Mouse (Mus musculus) cerebellum, postnatal 25 days (tissue): ENCODE results near the gene Cmas.

ENCODE experiments used
- DNase-seq, 2 experiments: peaks; one replicate each; pipeline ENCODE4 v3.0.0; 2021; ENCODE audit warnings: mixed read lengths in 2 of 2

The Cmas gene

DNA sequence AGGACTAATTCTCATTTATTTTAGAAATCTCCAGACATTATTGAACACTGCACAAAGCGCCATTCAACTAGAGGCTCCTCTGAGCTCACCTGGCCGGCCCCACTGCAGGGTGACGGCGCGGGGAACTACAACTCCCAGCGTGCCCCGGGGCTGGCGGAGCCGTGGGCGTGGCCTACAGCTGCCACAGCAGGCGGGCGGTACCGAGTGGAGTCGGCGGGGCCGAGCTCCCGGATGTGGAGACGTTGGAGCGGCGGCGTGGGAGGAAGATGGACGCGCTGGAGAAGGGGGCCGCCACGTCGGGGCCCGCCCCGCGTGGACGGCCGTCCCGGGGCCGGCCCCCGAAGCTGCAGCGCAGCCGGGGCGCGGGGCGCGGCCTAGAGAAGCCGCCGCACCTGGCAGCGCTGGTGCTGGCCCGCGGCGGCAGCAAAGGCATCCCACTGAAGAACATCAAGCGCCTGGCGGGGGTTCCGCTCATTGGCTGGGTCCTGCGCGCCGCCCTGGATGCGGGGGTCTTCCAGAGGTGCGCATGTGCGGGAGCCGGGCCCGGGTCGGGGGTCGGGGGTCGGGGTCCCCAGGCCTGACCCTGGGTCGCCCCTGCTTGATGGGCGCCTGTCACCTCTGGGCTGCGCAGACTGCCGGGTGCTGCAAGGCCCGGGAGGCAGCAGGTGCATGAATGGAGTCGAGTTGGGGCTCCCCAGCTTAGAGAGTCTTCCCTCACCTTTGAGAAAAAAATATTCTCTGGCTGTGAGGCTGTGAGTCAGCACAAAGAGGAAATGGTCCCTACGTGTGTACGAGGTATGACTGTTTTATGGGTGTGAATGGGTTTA is at the start of gene Cmas:
Cmas (plus strand) TSS at position 180 of the 827 bp plus-strand sequence.
- peak; percentile 90 to 96 for DNase-seq

DNA sequence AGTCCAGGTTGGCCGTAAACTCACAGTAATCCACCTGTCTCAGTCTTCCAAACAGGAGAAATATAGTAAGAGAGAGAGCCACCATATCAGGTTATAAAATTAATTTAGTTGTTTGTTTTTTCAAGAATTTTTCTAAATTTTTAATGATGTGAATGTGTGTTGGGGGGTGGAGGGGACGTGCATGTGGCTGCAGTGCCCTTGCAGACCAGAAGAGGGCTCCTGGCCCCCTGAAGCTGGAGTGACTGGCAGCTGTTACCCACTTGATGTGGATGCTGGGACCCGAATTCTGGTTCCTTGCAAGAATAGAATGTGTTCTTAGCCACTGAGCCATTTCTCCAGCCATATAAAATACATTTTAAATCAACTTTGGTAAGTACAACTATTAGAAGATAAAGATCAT is 49.8 kb upstream of the Cmas start:
- DNase-seq: no peak

DNA sequence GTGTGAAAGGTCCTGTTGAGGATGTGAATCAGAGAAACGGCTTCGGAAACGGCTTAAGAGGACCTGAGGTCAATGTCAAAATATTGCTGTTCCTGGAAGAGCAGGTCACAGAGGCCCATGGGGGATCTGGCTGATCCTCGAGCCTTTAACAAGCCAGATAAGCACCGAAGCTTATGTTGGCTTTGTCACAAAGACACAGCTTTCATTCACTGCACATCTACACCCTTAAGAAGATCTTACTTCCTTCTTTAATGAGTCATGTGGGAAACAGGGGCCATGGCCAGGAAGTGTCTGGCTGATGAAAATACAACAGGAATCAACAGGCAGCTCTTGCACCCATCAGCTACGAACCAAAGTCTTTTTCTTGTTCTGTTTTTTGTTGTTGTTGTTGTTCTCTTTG is 48.1 kb upstream of the Cmas start:
- no peak for DNase-seq

DNA sequence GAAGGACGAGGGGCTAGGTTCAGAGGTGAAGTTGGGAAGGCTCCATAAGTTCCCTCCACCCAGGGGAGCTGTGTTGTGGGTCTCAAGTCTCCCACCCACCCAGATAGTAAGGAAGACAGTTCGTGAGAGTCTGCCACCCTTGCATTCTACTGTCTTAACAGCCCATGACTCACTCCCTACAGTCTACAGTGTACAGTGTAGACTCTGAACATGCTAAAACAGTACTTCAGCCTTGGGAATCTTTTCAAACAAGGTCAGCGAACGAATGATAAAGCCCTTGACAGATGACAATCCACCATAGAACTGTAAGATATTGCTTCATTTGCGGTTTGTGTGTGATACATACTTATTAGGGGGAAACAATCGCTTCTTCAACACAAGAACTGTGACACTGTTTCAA is 45.8 kb upstream of the Cmas start:
- no peak for DNase-seq

DNA sequence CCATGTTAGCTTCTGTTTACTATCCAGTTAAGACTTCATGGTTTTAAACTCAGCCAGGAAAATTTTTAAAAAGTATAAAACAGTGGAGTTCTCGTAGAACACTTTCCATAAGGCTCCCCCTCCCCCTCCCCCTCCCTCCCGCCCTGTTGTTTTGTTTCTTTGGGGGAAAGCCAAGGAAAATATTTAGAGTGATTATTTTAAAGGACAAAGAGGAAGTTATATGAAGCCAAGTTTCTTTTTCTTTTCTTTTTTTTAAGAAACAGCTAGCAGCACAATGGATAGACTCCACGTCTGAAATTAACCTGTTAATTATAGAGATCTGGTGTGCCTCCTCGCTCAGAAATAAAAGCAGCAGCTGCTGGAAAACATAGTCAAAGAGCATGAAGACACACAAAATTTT is 45.4 kb upstream of the Cmas start:
- no peak for DNase-seq

DNA sequence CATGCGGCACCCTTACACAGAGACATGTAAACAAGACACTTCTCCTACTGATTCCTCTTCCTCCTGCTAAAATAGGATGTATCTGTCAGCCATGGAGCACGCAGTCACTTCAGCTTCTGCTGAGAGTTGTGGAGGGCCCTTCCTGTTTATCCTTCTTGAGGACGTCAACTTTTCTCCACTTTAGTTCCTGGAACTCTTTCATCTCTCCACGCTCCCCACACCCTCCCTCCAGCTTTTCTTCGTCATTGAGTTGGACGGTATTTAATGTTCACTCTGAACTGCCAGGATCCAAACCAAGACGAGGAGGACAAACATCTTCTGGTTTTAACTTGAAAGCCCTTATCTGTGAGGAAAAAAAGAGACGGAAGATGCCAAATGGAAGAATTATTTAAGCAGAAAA is 41.5 kb upstream of the Cmas start:
- no peak for DNase-seq

DNA sequence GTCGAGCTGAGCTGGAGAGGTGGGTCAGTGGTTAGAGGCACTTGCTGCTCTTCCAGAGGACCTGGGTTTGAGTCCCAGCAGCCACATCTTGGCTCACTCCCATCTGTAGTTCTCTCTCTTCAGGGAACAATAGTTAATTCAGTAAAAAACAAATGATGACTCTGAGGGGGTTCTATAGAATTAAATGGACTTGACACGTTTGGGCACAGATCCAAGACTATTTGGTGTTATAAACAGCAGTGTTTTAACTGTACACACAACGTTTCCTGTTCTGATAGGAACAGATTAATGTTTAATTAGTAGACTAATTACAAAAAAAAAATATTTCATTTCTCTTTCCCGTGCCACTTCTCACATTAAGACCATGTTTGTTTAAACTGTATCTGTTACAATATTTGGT is 39.3 kb upstream of the Cmas start:
- no peak for DNase-seq

DNA sequence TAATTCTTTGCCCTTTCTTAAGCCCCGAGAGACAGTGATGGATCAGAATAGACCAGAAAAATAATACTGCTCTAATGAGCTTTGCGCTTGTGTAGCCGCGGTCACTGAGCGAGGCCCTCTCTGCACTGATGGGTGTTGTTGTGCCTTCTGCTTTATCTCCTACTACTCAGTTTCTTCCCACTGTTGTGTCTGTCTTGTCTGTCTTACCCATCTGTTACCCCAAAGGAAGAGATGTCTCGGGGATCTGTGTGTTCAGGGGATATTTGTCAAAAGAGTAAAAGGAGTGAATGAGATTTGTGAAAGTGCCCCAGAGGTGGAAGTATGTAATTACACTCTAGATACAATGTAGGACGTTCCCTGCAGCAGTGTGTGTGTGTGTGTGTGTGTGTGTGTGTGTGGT is 38.3 kb upstream of the Cmas start:
- DNase-seq: no peak

DNA sequence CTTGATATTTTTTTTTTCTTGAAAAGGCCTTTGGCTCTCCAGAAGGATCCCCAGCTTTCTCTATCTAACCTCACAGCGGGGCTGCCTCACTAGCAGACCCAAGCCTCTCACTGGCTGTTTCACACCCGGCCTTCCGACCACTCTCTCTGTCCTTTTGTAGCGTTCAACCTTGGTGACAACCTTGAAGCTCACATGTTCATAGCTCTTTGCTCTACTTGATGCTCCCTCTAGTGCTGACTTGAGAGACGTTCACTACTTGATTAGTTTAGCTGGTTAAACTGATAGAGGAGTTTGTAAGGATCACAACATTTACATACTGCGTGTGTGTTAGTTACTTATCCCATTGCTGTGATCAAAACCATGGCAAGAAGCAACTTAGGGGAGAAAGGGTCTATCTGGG is 35.8 kb upstream of the Cmas start:
- DNase-seq: no peak

DNA sequence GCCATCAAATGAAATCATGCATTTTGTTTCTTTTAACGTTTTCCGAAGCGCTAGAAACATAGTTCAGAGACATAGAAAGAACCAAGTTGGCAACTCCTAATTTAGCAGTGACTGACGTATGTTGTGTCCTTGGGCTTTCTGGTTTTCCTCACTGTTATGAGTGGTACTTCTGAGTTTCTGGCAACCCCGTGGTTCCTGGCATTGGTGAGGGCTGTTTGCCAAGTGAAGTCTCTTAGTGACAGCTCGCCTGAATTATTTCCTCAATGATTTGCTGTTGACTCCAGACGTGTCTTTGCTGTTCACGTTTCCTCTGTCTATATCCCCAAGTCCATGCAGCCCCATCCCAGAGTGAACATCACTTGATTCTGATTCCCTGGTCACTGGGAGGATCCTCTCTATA is 34.8 kb upstream of the Cmas start:
- DNase-seq: no peak

DNA sequence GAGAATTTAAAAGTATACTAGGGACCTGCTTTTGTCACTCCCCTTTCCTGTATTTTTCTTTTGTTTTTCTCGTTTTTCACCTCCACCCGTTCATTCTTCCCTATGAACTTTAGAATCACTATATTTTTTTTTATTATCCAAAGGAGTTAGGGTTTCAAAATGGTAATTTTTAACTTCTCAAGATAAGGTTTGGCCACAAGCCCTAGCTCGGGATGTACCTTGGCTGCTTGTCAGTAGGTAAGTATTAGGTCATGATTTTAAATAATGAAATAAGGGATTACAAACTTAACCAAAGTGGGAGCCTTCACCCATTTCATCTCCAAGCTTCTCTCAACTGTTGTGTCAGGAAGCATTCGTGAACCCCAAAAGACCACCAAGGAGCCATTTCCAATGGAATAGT is 30.5 kb upstream of the Cmas start:
- no peak for DNase-seq

DNA sequence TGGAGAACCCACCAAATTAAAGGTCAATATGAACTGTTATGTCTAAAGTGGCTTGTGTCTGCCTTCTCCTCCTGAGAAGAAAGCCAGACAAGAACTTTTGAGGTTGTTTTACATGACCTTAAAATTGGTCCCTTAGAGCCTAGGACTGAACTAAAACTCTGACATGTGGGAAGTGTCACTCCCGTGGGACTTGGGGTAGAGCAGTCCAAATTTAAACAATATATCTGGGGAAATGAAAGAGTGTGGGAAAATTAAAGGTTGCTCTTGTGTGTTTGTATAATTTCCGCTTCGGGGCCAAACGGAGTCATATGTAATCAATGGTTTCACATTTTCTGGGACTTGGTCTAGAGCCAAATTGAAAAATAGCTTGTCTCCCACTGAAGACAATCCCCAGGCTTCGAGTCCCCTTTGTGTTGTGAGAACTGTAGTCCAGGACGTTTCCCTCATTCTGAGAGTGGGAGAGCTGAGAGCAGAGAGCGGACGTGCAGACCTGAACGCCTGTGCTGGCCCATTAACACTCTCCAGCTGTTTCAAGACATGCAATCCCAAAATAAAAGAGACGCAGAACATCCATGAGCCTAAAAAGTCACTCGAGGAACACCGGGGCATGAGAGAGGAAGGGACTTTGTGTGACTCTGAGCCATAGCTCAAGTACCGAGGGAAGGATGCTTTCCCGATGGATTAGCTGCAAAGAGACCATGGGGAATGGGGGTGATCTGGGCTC is 23.8 kb upstream of the Cmas start:
- DNase-seq: no peak

DNA sequence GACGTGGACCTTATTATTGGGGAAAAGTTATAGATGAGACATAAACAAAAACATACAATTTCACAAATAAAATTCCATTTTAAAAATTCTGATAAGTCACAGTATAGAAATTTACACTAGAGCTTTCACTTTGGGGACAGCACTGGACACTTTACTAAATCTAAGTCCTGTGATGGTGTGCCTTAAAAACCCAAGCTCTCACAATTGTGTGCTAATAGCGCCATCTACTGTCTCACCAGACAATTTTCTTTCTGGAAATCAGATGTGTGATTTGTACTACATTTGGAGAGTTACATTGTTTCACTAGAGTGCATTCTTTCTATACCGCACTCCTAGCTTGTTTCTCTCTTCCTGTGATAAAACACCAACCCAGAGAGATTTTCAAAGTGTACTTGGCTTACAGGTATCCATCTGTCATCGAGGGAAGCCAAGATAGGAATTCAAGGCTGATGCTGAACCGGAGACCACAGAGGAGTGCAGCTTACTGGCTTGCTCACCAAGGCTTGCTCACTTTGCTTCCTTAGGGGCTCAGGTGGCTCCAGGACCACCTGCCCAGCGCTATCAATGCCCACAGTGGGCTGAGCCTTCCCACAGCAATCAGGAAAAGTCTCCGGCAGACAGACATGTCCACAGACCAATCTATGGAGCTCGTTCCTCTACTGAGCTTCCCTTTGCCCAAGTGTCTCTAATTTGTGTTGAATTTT is 21.0 kb upstream of the Cmas start:
- DNase-seq: peak in 1 of 2 experiments; percentile 49

DNA sequence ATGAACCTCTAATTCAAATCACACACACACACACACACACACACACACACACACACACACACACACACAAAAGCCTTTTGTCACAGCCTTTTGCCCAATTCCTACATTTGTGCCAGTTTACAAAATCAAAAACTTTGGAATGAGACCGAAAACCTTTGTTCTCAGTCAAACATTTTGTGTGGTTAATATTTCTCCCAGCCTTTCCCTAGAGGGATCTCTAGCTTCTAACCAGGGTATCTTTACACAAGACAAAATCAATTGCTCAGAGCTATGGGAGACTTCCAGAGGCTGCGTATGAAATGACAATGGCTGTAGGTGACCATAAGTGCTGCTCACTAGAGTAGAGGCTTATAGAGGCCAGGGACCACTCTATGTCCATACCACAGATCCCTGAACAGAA is 18.3 kb upstream of the Cmas start:
- no peak for DNase-seq

DNA sequence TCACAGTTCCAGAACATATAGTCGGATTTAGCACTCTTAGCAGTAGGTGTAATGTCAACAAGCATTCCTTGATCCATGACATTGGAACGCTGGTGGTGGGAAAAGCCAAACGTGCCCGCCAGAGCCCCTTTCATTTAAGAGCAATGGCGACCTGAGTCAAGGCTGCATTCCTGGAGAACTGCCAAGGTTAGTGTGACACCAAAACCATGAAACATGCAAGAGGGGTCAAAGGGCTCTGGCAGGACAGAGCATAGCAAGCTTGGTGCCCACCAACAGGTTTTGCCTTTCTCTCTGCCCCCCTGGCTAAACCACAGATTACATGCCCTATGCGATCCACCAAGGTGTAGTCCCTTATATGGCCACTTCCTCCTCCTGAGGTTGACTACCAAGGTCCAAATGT is 17.8 kb upstream of the Cmas start:
- DNase-seq: no peak

DNA sequence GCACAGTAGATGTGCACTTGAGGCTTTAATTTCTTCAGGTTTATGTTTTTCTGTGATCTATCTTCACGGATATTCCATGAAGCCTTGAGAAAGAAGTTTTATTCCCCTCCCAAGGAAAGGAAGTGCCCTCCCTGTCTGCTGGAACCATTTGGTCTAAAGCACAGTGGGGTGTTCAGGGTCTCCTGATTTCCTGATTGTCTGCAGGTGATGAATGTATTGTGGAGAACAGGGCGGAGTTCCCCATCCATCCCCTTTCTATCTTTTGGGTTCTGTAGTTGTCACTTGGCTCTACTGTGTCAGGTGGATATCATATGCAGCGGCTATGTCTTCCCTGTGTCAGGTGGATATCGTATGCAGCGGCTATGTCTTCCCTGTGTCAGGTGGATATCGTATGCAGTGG is 14.7 kb upstream of the Cmas start:
- no peak for DNase-seq

DNA sequence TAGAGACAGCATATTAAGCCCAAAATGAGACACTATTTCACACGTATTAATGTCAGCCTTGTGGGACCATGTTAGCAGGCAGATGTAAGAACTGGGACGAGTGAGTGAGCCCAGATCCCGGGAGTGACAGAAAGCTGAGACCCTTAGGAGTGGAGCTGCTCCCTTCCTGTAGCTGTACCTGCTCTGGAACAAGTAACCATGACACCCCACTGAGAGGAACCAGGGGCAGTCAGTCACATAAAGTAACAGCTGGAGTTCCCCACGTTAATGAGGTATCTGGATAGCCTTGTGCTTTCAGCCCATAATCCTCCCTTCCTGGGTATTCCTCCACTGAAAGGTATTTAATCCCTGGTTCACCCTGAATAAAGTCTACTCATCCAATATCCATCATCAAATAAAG is 13.3 kb upstream of the Cmas start:
- no peak for DNase-seq

DNA sequence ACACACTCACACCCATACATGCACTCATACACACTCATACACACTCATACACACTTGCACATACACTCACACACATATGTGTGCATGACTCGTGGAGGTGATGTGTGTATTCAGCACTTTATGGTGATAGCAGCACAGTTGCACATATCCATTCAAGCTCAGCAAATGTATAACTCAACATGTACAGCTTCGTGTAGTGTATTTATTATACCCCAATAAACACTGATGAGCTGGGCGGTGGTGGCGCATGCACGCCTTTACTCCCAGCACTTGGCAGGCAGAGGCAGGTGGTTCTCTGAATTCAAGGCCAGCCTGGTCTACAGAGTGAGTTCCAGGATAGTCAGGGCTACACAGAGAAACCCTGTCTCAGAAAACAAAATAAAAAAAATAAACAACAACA is 11.0 kb upstream of the Cmas start:
- DNase-seq: no peak

DNA sequence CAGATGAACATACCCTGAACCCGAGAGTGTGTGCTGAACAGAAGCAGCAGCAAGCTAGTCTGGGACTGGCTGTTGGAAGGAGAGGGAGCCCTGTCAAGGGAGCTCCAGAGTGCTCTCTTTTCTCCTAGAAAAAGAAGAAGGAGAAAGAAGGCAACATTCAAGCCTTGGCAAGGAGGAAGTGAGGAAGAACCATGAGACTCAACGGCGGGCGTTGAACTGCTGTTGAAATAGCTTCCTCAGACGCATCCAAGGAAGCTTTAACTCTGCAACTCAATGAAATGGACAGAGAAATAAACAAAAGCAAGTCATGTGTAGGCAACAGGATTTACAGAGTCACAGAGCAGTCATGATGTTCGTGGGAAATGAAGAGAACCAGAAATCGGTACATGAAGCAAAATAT is 9.7 kb upstream of the Cmas start:
- DNase-seq: no peak

DNA sequence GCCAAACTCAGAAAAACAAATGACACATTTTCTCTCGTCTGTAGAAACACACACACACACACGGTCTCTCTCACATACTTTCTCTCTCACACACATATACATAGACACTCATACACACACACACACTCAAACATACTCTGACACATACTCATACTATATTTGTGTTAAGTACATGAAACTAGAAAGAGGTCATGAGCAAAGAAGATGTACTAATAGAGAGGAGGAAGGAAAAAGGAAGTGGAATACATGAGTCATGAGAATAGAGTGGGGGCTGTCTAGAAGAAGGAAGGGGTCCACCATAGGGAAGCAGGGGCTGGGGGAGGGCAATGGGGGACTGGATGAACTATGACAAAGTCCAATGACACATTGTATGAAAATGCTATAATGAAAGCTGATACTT is 9.3 kb upstream of the Cmas start:
- DNase-seq: no peak

DNA sequence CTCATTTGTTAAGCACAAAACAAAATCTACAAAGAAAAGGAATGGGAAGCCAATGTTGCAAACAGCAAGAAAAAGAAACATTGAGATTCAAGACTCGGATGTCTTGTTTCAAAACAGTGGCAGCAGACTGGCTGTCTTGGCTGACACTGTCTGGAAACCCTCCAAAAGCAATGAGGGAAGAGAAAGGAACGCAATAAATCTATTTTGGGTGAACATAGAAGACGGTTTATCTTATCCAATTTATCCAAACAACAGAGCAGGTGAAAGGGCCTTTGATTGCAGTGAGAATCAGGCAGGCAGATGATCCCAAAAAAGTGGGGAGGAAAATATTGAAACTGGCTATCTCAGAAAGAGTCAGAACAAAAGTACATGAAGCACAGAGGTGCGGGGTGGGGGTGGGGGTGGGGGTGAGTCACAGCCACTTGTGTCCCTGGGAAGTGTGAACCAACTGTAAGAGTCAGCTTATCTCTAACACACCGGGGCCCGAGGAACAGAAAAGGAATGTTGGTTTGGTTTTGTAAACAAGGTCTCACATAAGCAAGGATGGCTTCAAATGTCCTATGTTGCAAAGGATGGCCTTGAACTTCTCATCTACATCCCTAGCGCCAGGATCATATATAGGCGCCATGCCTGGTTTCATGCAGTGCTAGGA is 8.3 kb upstream of the Cmas start:
- no peak for DNase-seq

DNA sequence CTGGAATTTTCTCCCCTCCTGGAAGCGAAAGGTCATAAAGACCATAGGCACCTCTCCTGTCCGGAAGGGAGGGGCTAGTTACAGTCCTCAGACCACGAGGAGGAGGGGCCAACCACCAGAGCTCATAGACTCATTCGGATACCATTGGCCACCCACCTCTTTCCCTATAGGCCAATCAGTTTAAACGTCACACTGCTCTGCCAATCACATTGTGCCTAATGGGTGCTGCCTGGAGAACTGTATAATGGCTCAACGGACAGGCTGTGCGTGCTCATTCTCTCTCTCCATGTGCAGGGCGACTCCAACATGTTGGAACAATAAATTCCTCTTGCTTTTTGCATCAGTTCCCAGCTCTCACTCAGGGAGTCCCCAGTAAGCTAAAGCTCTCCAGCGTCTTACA is 5.1 kb upstream of the Cmas start:
- DNase-seq: no peak
